Mouse (Mus musculus) left cerebral cortex, adult 18-20 months (tissue): Measurements from ENCODE around the gene Mss51. TPM values are rescaled to one million over a fixed set of nuclear protein-coding genes. Genes with fewer than 3 reads are reported as not detected.
A peak's percentile ranks its signal among the peaks of the same experiment; 100 is the strongest.

Experiments used
- DNase-seq, 2 experiments: peaks; one replicate each; pipeline ENCODE4 v3.0.0; 2021 to 2022; ENCODE audit warnings: low spot score in 2 of 2, mixed read lengths in 1 of 2
- total RNA-seq, 2 experiments: library from RNA; stranded (reverse); gene quantifications; 2 replicates each; pipeline ENCODE4 v1.2.3; 2021

Mss51 gene
- total RNA-seq, 2 experiments from 2014 or later, result 0.72 to 0.96 TPM

GRCm38 (mm10) chr14:20452929-20453328 lies 43.8 kb downstream of the Mss51 start:
- DNase-seq, result no peak

- DNase-seq, result peak; percentile 53 to 54
Observed at GRCm38 (mm10) chr14:20451765-20452331, 44.9 kb downstream of the Mss51 start, which contains the start of gene Cfap70. Gene Cfap70, minus strand, starts transcription at chr14:20452226.

GRCm38 (mm10) chr14:20451302-20451701 lies 45.4 kb downstream of the Mss51 start:
- DNase-seq, result no peak

- DNase-seq, result peak; percentile 45 to 70
Observed at GRCm38 (mm10) chr14:20447209-20447608, 49.5 kb downstream of the Mss51 start.

- no peak for DNase-seq
Observed at GRCm38 (mm10) chr14:20442252-20442651, 54.4 kb downstream of the Mss51 start.

GRCm38 (mm10) chr14:20436976-20437375 lies 59.7 kb downstream of the Mss51 start:
- no peak for DNase-seq

Other genes starting within 250 kb of the Mss51 start
- gene Kcnk16, start 227.7 kb downstream of the Mss51 start, total RNA-seq, result not detected
- gene Nudt13, start 202.2 kb downstream of the Mss51 start, total RNA-seq, result 10 to 100 TPM; 18.4 to 23.4 TPM
- gene Ecd, start 148.8 kb downstream of the Mss51 start, total RNA-seq, result 10 to 100 TPM; 32.4 to 39.2 TPM
- gene Fam149b, start 148.7 kb downstream of the Mss51 start, total RNA-seq, result 10 to 100 TPM; 41.9 to 51.4 TPM
- 10 to 100 TPM; 29.4 to 32.5 TPM for gene Dnajc9, start 108.0 kb downstream of the Mss51 start, total RNA-seq
- gene Mrps16, start 103.3 kb downstream of the Mss51 start, total RNA-seq, result 10 to 100 TPM; 34.1 to 35.1 TPM
- 1 to 10 TPM; 1.7 to 2.4 TPM for gene Cfap70, start 44.7 kb downstream of the Mss51 start, total RNA-seq
- 10 to 100 TPM; 70.5 to 78.1 TPM for gene Anxa7, start 16.8 kb downstream of the Mss51 start, total RNA-seq
- 100 to 1,000 TPM; 282 to 285 TPM for gene Ppp3cb, start 49.7 kb upstream of the Mss51 start, total RNA-seq
- gene Usp54, start 144.2 kb upstream of the Mss51 start, total RNA-seq, result 10 to 100 TPM; 39.4 to 44.2 TPM
- not detected for gene Myoz1, start 159.6 kb upstream of the Mss51 start, total RNA-seq
- under 1 TPM; 0.21 to 0.28 TPM for gene Synpo2l, start 171.5 kb upstream of the Mss51 start, total RNA-seq
- gene Sec24c, start 177.4 kb upstream of the Mss51 start, total RNA-seq, result 100 to 1,000 TPM; 102 to 110 TPM
- 10 to 100 TPM; 17.2 to 18.0 TPM for gene Fut11, start 198.1 kb upstream of the Mss51 start, total RNA-seq
- gene Chchd1, start 206.1 kb upstream of the Mss51 start, total RNA-seq, result 10 to 100 TPM; 47.0 to 55.4 TPM
- 100 to 1,000 TPM; 151 to 155 TPM for gene Zswim8, start 210.7 kb upstream of the Mss51 start, total RNA-seq
- gene Ndst2, start 237.7 kb upstream of the Mss51 start, total RNA-seq, result 10 to 100 TPM; 16.4 to 16.8 TPM